Mouse (Mus musculus): ENCODE measurements around the gene Pusl1.

- TF ChIP-seq CTCF (conservative IDR thresholded peaks at IDR 0.05; ENCODE audit: low read length): no peak
- no peak for TF ChIP-seq POU5F1 (IDR thresholded peaks at IDR 0.05; ENCODE audit: borderline replicate concordance, low read length)
These were observed 17.2 kb upstream of the Pusl1 start for GRCm38 (mm10) chr4:155908751-155909150.
